Mouse (Mus musculus): ENCODE measurements around the gene Kif26b. TPM values are rescaled to one million over a fixed set of nuclear protein-coding genes. Genes with fewer than 3 reads are reported as not detected.

The Kif26b gene
- polyA plus RNA-seq, 1 experiment from 2014 or later = 7.6 TPM

- 0 out of 2 replicates have a peak, but pooled peaks cover 9% of the 10 kb centered on the region for H3K4me1 ChIP-seq (ENCODE audit: control insufficient read depth, insufficient read depth, low read length)
- no peaks in the 10 kb centered on the region for H3K36me3 ChIP-seq (ENCODE audit: control insufficient read depth, insufficient read depth, low read length)
- ATAC-seq (ENCODE audit: insufficient number of reproducible peaks, insufficient read depth, low FRiP score, low read depth) = no peak; the same call in 1 of the 2 replicates
- no peak overlapping the region for H3K27ac ChIP-seq (ENCODE audit: low read length)
- H3K9me3 ChIP-seq (ENCODE audit: control insufficient read depth, low read depth, low read length) = no peaks in the 10 kb centered on the region
- no peak overlapping the region for H3K9ac ChIP-seq (replicated peaks; ENCODE audit: low read depth, low read length)
- H3K27me3 ChIP-seq (ENCODE audit: control insufficient read depth, insufficient read depth, low read length) = no peaks in the 10 kb centered on the region
- H3K4me3 ChIP-seq (ENCODE audit: low read depth, low read length) = no peak overlapping the region
- 40% methylated on average over 6 of the region's 6 CpGs for WGBS
- H3K4me2 ChIP-seq (replicated peaks; ENCODE audit: low read depth, low read length) = no peak overlapping the region
Measured at GRCm38 (mm10) chr1:178626961-178627381, 98.0 kb downstream of the Kif26b start.

- H3K27ac ChIP-seq (ENCODE audit: low read length) = no peak overlapping the region
- no peak overlapping the region for H3K4me2 ChIP-seq (replicated peaks; ENCODE audit: low read depth, low read length)
- ATAC-seq (ENCODE audit: insufficient number of reproducible peaks, insufficient read depth, low FRiP score, low read depth) = no peak
- no peak overlapping the region for H3K4me3 ChIP-seq (ENCODE audit: low read depth, low read length)
- H3K36me3 ChIP-seq (ENCODE audit: control insufficient read depth, insufficient read depth, low read length) = no peaks in the 10 kb centered on the region
- WGBS = 78% methylated on average over 5 of the region's 5 CpGs
- H3K4me1 ChIP-seq (ENCODE audit: control insufficient read depth, insufficient read depth, low read length) = peaks cover 12% of the 10 kb centered on the region; the same call in 1 of the 2 replicates
- no peaks in the 10 kb centered on the region for H3K9me3 ChIP-seq (ENCODE audit: control insufficient read depth, low read depth, low read length)
- no peak overlapping the region for H3K9ac ChIP-seq (replicated peaks; ENCODE audit: low read depth, low read length)
- no peaks in the 10 kb centered on the region for H3K27me3 ChIP-seq (ENCODE audit: control insufficient read depth, insufficient read depth, low read length)
Measured at GRCm38 (mm10) chr1:178630042-178630441, 101.1 kb downstream of the Kif26b start.

GRCm38 (mm10) chr1:178631863-178632262 lies 102.9 kb downstream of the Kif26b start:
- Histone ChIP-seq H3K27me3 (ENCODE audit: control insufficient read depth, insufficient read depth, low read length) (no peaks in the 10 kb centered on the region), H3K9ac (replicated peaks; ENCODE audit: low read depth, low read length) (no peak overlapping the region), H3K27ac (ENCODE audit: low read length) (no peak overlapping the region), H3K4me1 (ENCODE audit: control insufficient read depth, insufficient read depth, low read length) (peaks cover 8% of the 10 kb centered on the region; the same call in 1 of the 2 replicates), H3K4me2 (replicated peaks; ENCODE audit: low read depth, low read length) (no peak overlapping the region), H3K4me3 (ENCODE audit: low read depth, low read length) (no peak overlapping the region), H3K9me3 (ENCODE audit: control insufficient read depth, low read depth, low read length) (no peaks in the 10 kb centered on the region), H3K36me3 (ENCODE audit: control insufficient read depth, insufficient read depth, low read length) (no peaks in the 10 kb centered on the region)
- ATAC-seq (ENCODE audit: insufficient number of reproducible peaks, insufficient read depth, low FRiP score, low read depth) = no peak
- 37% methylated on average over 7 of the region's 7 CpGs for WGBS

GRCm38 (mm10) chr1:178634359-178635085 lies 105.6 kb downstream of the Kif26b start:
- Histone ChIP-seq H3K27me3 (ENCODE audit: control insufficient read depth, insufficient read depth, low read length) (no peaks in the 10 kb centered on the region), H3K9ac (replicated peaks; ENCODE audit: low read depth, low read length) (no peak overlapping the region), H3K4me1 (ENCODE audit: control insufficient read depth, insufficient read depth, low read length) (peaks cover 8% of the 10 kb centered on the region; the same call in 1 of the 2 replicates), H3K4me2 (replicated peaks; ENCODE audit: low read depth, low read length) (0 out of 2 replicates have a peak overlapping the region, but pooled peaks have one; percentile 7), H3K27ac (ENCODE audit: low read length) (no peak overlapping the region), H3K36me3 (ENCODE audit: control insufficient read depth, insufficient read depth, low read length) (no peaks in the 10 kb centered on the region), H3K4me3 (ENCODE audit: low read depth, low read length) (no peak overlapping the region), H3K9me3 (ENCODE audit: control insufficient read depth, low read depth, low read length) (no peaks in the 10 kb centered on the region)
- WGBS = 40% methylated on average over 19 of the region's 19 CpGs
- ATAC-seq (ENCODE audit: insufficient number of reproducible peaks, insufficient read depth, low FRiP score, low read depth) = 0 out of 2 replicates have a peak, but pooled peaks have one; percentile 8

GRCm38 (mm10) chr1:178635470-178635869 lies 106.5 kb downstream of the Kif26b start:
- WGBS = 92% methylated on average over 4 of the region's 4 CpGs
- Histone ChIP-seq H3K27ac (ENCODE audit: low read length) (no peak overlapping the region), H3K9ac (replicated peaks; ENCODE audit: low read depth, low read length) (no peak overlapping the region), H3K4me3 (ENCODE audit: low read depth, low read length) (no peak overlapping the region), H3K4me1 (ENCODE audit: control insufficient read depth, insufficient read depth, low read length) (peaks cover 12% of the 10 kb centered on the region; the same call in 1 of the 2 replicates), H3K27me3 (ENCODE audit: control insufficient read depth, insufficient read depth, low read length) (no peaks in the 10 kb centered on the region), H3K36me3 (ENCODE audit: control insufficient read depth, insufficient read depth, low read length) (no peaks in the 10 kb centered on the region), H3K4me2 (replicated peaks; ENCODE audit: low read depth, low read length) (no peak overlapping the region), H3K9me3 (ENCODE audit: control insufficient read depth, low read depth, low read length) (no peaks in the 10 kb centered on the region)
- no peak for ATAC-seq (ENCODE audit: insufficient number of reproducible peaks, insufficient read depth, low FRiP score, low read depth)

DNA sequence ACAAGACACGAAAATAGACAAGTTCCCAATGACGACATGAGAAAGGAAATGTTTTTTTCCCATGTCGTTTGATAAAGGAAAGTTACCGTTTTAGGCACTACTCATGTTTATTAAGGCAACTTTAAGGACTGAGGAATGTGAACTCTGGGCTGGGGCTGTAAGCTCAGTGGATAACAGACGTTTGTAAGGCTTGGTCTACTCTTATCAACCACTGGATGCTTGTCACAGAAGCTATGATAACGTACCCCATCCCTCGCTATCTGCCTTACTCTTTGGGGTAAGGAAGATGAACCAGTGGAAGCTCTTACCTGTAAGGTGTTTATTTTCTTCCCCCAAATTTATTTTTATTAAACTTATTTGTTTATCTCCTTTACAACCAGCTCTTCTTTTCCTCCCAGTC lies 108.4 kb downstream of the Kif26b start:
- peaks cover 16% of the 10 kb centered on the region; the same call in 1 of the 2 replicates for H3K4me1 ChIP-seq (ENCODE audit: control insufficient read depth, insufficient read depth, low read length)
- ATAC-seq (ENCODE audit: insufficient number of reproducible peaks, insufficient read depth, low FRiP score, low read depth) = no peak
- no peaks in the 10 kb centered on the region for H3K36me3 ChIP-seq (ENCODE audit: control insufficient read depth, insufficient read depth, low read length)
- WGBS = 66% methylated on average over 7 of the region's 7 CpGs
- H3K27me3 ChIP-seq (ENCODE audit: control insufficient read depth, insufficient read depth, low read length) = no peaks in the 10 kb centered on the region
- H3K27ac ChIP-seq (ENCODE audit: low read length) = no peak overlapping the region
- H3K9me3 ChIP-seq (ENCODE audit: control insufficient read depth, low read depth, low read length) = no peaks in the 10 kb centered on the region
- no peak overlapping the region; the same call in 1 of the 2 replicates for H3K9ac ChIP-seq (replicated peaks; ENCODE audit: low read depth, low read length)
- H3K4me2 ChIP-seq (replicated peaks; ENCODE audit: low read depth, low read length) = no peak overlapping the region
- H3K4me3 ChIP-seq (ENCODE audit: low read depth, low read length) = no peak overlapping the region

- 26% methylated on average over 6 of the region's 6 CpGs for WGBS
- no peak for ATAC-seq (ENCODE audit: insufficient number of reproducible peaks, insufficient read depth, low FRiP score, low read depth)
- H3K27ac ChIP-seq (ENCODE audit: low read length) = no peak overlapping the region
Measured at GRCm38 (mm10) chr1:178639951-178640350, 111.0 kb downstream of the Kif26b start.

DNA sequence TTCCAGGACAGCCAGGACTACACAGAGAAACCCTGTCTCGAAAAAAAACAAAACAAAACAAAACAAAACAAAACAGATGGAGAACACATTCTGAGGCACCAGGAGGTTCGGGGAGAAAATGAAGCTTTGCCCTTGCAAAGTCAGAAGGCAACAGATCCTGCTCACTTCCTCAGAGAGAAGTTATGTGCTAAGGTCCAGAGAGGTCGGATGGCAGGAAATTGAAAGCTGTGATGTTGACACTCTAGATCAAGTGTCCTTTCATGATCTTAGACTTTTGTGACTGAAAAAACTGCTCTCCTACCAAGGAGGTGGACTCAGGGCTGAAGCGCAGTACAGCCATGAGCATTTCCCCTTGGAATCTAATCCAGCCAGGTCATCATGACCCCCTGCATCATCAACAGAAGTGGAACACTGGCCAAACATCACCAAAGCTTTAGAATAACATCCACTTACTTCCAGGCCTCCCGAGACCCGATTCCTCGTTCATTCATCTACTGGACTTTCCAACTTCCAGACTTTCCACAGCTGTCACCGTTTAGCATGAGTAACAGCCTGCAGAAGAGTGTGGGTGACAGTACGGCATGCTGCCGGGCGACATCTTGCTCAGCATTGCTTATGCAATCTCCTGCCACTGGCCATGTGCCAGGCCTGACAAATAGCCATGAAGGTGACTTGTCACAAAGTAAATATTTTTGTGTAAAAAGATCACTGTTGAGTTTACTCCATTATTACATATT lies 112.0 kb downstream of the Kif26b start:
- no peak overlapping the region for H3K9ac ChIP-seq (replicated peaks; ENCODE audit: low read depth, low read length)
- no peak for ATAC-seq (ENCODE audit: insufficient number of reproducible peaks, insufficient read depth, low FRiP score, low read depth)
- H3K4me2 ChIP-seq (replicated peaks; ENCODE audit: low read depth, low read length) = no peak overlapping the region
- WGBS = 46% methylated on average over 11 of the region's 11 CpGs
- no peak overlapping the region for H3K27ac ChIP-seq (ENCODE audit: low read length)
- no peaks in the 10 kb centered on the region for H3K27me3 ChIP-seq (ENCODE audit: control insufficient read depth, insufficient read depth, low read length)
- H3K4me1 ChIP-seq (ENCODE audit: control insufficient read depth, insufficient read depth, low read length) = 0 out of 2 replicates have a peak, but pooled peaks cover 13% of the 10 kb centered on the region
- H3K9me3 ChIP-seq (ENCODE audit: control insufficient read depth, low read depth, low read length) = no peaks in the 10 kb centered on the region
- no peak overlapping the region for H3K4me3 ChIP-seq (ENCODE audit: low read depth, low read length)
- H3K36me3 ChIP-seq (ENCODE audit: control insufficient read depth, insufficient read depth, low read length) = no peaks in the 10 kb centered on the region

More at GRCm38 (mm10) chr1:178639951-178640350, 111.0 kb downstream of the Kif26b start:
- no peak overlapping the region for H3K4me2 ChIP-seq (replicated peaks; ENCODE audit: low read depth, low read length)
- H3K27me3 ChIP-seq (ENCODE audit: control insufficient read depth, insufficient read depth, low read length) = no peaks in the 10 kb centered on the region
- no peaks in the 10 kb centered on the region for H3K9me3 ChIP-seq (ENCODE audit: control insufficient read depth, low read depth, low read length)
- H3K9ac ChIP-seq (replicated peaks; ENCODE audit: low read depth, low read length) = no peak overlapping the region
- no peaks in the 10 kb centered on the region for H3K36me3 ChIP-seq (ENCODE audit: control insufficient read depth, insufficient read depth, low read length)
- H3K4me3 ChIP-seq (ENCODE audit: low read depth, low read length) = no peak overlapping the region
- peaks cover 13% of the 10 kb centered on the region; the same call in 1 of the 2 replicates for H3K4me1 ChIP-seq (ENCODE audit: control insufficient read depth, insufficient read depth, low read length)

Measured in stomach, embryonic 14.5 days (tissue).